Mouse (Mus musculus) forebrain, postnatal 0 days (tissue): ENCODE data around the gene Mrps35. TPM values are rescaled to one million over a fixed set of nuclear protein-coding genes. Genes with fewer than 3 reads are reported as not detected.

ENCODE experiments used
- ATAC-seq: fragments of 200-750 bp; cut with Nextera tagmentation; 2 replicates; pipeline ENCODE4 v1.8.0; 2017; ENCODE audit warnings: mild to moderate bottlenecking, moderate library complexity
- DNase-seq: peaks from one replicate; pipeline ENCODE4 v3.0.0-alpha.2; 2015
- H3K27ac ChIP-seq: fragments of 300-500 bp; sonication (generic); 2 replicates; pipeline ENCODE4 v1.5.1; 2014; ENCODE audit warnings: low read depth, mild to moderate bottlenecking, antibody characterized with exemption, low read length, moderate library complexity, mixed read lengths
- H3K27me3 ChIP-seq: fragments of 300-500 bp; sonication (generic); 2 replicates; pipeline ENCODE4 v1.6.1; 2014; ENCODE audit warnings: mild to moderate bottlenecking, low read length, mixed read lengths; ENCODE audit not compliant: insufficient read depth
- H3K36me3 ChIP-seq: fragments of 300-500 bp; sonication (generic); 2 replicates; pipeline ENCODE4 v1.6.1; 2014; ENCODE audit warnings: mild to moderate bottlenecking, moderate library complexity; ENCODE audit not compliant: insufficient read depth
- H3K4me1 ChIP-seq: fragments of 300-500 bp; sonication (generic); 2 replicates; pipeline ENCODE4 v1.6.1; 2014; ENCODE audit warnings: antibody characterized with exemption; ENCODE audit not compliant: insufficient read depth
- H3K4me2 ChIP-seq: fragments of 300-500 bp; sonication (generic); 2 replicates; pipeline ENCODE4 v1.6.1; 2014; ENCODE audit warnings: low read depth, mild to moderate bottlenecking, moderate library complexity
- H3K4me3 ChIP-seq: fragments of 300-500 bp; sonication (generic); 2 replicates; pipeline ENCODE4 v1.5.1; 2014; ENCODE audit warnings: low read depth, low read length, mixed read lengths
- H3K9ac ChIP-seq: fragments of 300-500 bp; sonication (generic); 2 replicates; pipeline ENCODE4 v1.6.1; 2014; ENCODE audit warnings: mild to moderate bottlenecking
- H3K9me3 ChIP-seq: fragments of 300-500 bp; sonication (generic); 2 replicates; pipeline ENCODE4 v1.6.1; 2016; ENCODE audit warnings: low read length
- CTCF ChIP-seq: sonication (generic); IDR thresholded peaks from 2 replicates; pipeline ENCODE4 v1.5.1; 2016; ENCODE audit warnings: antibody characterized with exemption, control low read depth, low read depth
- WGBS: fragments of 180-500 bp; shearing (Covaris S2); extraction: QIAGEN DNeasy Blood & Tissue Kit; methylation state at CpG from one replicate; pipeline ENCODE4 v1.1.7; 2014; 5-methylcytosine and 5-hydroxymethylcytosine counted together
- polyA plus RNA-seq: library from polyadenylated mRNA; unstranded; fragments of >200 nt; fragmentation: Nextera tagmentation; extraction: Ambion mirVana; gene quantifications from 2 replicates; pipeline ENCODE4 v1.2.1, GENCODE M21; 2015
- total RNA-seq: library from RNA; depleted of rRNA; stranded (reverse); fragments of >200 nt; gene quantifications from 2 replicates; pipeline ENCODE4 v1.2.3, GENCODE M21; 2014; rRNA removed

The Mrps35 gene
- 12.6 and 20.3 TPM in 2 replicates for total RNA-seq
- polyA plus RNA-seq: 82.6 and 83.2 TPM in 2 replicates

DNA sequence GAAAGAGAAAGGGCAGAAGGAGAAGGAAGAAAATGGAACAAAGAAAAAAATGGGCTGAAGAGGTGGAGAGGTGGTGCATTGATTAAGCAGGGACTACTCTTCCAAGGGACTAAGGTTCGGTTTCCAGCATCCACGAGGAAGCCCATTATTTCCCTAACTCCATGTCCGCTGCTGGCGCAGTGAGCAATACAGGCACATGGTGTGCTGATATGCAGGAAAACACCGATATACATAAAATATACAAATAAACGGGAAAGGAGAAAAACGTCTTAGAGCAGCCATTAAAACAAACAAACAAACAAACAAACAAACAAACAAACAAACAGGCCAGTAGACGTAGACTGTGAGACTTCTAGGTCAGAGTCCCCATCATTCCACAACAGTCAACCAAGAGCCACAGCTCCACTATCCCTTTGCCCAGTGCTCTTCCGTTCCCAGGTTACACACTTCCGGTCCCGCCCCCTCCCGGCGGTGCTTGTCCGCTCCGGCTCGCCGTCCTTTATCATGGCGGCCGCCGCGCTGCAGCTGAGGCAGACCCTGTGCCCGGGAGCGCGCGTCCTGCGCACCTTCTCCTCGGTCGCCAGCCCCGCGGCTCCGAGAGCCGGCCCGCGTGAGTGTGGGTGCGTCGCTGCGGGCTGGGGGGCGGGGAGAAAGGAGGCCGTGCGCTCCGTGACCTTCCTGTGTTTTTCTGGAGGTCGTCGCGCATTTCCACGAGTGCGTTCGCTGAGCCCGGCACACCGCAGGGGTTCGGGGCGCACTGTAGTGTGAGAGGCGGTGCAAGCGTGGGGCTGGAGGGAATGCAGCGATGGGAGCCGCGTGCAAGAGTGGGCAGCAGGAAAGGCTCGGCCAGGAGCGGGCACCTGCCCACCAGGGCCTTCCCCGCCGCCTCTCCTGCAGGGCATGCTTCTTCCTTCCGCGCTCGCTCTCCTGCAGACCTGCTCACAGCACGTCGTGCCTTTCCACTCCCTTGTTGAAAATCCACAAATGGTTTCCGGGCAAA is at the start of gene Mrps35:
Gene Mrps35 (plus strand): TSS at position 474 of the 1,000 bp plus-strand sequence.
- WGBS: 3% methylated on average over 62 of the region's 66 CpGs

DNA sequence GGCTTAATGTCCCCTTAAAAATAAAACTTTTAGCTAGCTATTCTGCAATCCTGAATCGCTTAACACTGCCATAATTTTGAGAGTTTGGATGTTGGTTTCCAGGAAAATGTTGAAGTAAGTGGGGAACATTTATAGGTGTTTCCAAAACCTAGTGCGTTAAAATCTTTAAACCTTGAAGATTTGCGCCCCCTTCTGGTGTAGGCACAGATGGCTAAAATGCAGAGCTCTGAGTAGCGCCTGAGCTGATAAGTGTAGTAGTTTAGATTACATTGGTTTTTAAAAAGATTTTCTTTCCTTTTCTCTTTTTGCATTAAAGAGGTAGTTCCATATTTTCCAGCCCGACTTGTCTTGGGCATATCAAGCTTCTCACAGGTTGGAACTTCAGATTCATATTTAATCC is 48.3 kb upstream of the Mrps35 start:
- WGBS: 41% methylated on average over 5 of the region's 5 CpGs
- no peaks in the 10 kb centered on the region for H3K27me3 ChIP-seq
- peak; percentile 81 for DNase-seq
- no peak overlapping the region for H3K27ac ChIP-seq
- H3K4me1 ChIP-seq: no peaks in the 10 kb centered on the region
- H3K9ac ChIP-seq: no peak overlapping the region
- TF ChIP-seq CTCF: peak; percentile 74
- no peak overlapping the region for H3K4me2 ChIP-seq
- 0 out of 2 replicates have a peak, but pooled peaks cover 3% of the 10 kb centered on the region for H3K36me3 ChIP-seq
- no peaks in the 10 kb centered on the region for H3K9me3 ChIP-seq
- H3K4me3 ChIP-seq: no peak overlapping the region
- peak; percentile 47; the same call in 1 of the 2 replicates for ATAC-seq

More for the DNA sequence above, at the start of gene Mrps35:
- Histone ChIP-seq H3K4me1 (peaks cover 9% of the 10 kb centered on the region), H3K9me3 (no peaks in the 10 kb centered on the region), H3K36me3 (peaks cover 11% of the 10 kb centered on the region), H3K4me3 (peak within 1 kb of the TSS; percentile 89), H3K4me2 (peak within 1 kb of the TSS; percentile 72), H3K27me3 (no peaks in the 10 kb centered on the region), H3K9ac (peak within 1 kb of the TSS; percentile 93), H3K27ac (peak within 1 kb of the TSS; percentile 89)
- peak; percentile 41 for TF ChIP-seq CTCF
- DNase-seq (peak; percentile 92), ATAC-seq (peak; percentile 100)

DNA sequence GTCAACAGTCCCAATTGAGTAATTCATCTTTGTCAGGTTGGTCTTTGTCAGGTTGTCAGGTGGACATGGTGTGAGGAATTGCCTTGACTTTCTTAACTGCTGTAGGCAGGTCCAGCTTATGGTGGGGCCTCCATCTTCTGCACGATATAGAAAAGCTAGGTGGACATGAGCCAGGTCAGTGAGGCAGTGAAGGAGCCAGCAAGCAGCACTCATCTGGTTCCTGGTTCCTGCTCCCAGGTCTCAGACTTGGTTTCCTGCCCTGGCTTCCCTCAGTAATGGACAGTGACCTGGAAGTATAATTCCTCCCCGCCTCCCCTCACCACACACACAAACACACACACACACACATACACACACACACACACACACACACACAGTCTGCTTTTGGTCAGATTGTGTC is 47.2 kb upstream of the Mrps35 start:
- Histone ChIP-seq H3K4me2 (no peak overlapping the region), H3K36me3 (0 out of 2 replicates have a peak, but pooled peaks cover 3% of the 10 kb centered on the region), H3K9ac (no peak overlapping the region), H3K4me3 (no peak overlapping the region), H3K27ac (no peak overlapping the region), H3K27me3 (no peaks in the 10 kb centered on the region), H3K4me1 (no peaks in the 10 kb centered on the region), H3K9me3 (no peaks in the 10 kb centered on the region)
- DNase-seq (no peak), ATAC-seq (no peak)
- WGBS: 95% methylated on average over 2 of the region's 2 CpGs
- TF ChIP-seq CTCF: no peak

DNA sequence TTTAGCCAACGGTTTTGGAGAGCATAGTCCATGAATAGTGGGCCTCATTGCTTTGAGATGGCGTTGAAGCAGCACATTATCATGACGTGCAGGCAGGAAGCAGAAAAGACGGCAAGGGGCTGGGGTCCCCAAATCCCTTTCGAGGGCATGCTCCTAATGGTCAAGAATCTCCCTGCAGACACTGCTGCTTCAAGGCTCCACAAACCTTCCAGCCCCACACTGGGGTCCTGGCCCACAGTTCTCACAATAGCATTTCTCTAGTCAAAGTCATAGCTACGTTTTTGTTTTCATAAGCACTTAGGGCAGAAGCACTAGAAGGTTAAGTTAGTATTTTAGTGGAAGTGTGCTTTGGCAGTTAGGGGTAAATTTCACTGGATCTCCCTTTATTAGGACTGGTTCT is 46.7 kb upstream of the Mrps35 start:
- Histone ChIP-seq H3K4me3 (no peak overlapping the region), H3K27ac (no peak overlapping the region), H3K9ac (no peak overlapping the region), H3K4me1 (no peaks in the 10 kb centered on the region), H3K4me2 (no peak overlapping the region), H3K36me3 (0 out of 2 replicates have a peak, but pooled peaks cover 3% of the 10 kb centered on the region), H3K27me3 (no peaks in the 10 kb centered on the region), H3K9me3 (no peaks in the 10 kb centered on the region)
- no peak for TF ChIP-seq CTCF
- WGBS: 83% methylated on average over 6 of the region's 6 CpGs
- no peak for ATAC-seq
- no peak for DNase-seq

DNA sequence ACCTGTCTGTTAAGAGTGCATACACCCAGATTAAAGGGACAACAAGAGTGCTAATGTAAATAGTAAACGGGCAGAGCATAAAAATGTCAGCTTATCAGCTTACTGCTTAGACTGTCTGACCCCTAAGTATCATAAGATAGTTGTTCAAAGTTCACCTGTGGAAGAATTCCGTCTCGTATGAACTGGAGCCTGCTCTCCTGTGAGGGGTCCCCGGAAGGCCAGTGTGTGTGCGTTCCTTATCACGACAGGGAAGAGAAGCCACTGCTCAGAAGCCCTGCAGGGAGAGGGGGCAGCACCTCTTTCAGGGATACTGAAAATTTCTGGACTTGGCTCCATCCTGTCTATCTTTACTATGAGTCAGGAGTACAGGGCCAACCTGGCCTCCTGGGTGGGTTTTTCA is 45.6 kb upstream of the Mrps35 start:
- Histone ChIP-seq H3K27ac (no peak overlapping the region), H3K4me1 (no peaks in the 10 kb centered on the region), H3K4me2 (no peak overlapping the region), H3K36me3 (0 out of 2 replicates have a peak, but pooled peaks cover 3% of the 10 kb centered on the region), H3K27me3 (no peaks in the 10 kb centered on the region), H3K9me3 (no peaks in the 10 kb centered on the region), H3K4me3 (no peak overlapping the region), H3K9ac (no peak overlapping the region)
- WGBS: 93% methylated on average over 6 of the region's 6 CpGs
- no peak for ATAC-seq
- DNase-seq: no peak
- no peak for TF ChIP-seq CTCF

DNA sequence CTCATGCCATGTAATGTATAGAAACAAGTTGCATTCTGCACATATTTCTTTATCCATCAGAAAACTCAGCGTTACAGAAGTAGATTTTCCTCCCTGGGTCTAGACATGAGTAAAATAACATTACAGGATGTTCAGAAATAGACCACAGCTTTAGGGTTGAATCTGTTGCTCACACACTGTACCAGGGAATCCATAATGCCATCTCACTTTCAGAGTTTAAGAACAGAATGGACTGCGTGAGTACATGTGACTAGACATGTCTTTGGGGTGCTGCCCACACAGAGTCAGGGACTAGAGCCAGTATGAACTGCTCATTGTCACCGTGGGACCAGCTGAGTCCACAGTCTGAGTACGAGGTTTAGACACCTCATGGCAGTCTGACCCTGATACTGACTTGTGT is 43.9 kb upstream of the Mrps35 start:
- 0 out of 2 replicates have a peak, but pooled peaks cover 3% of the 10 kb centered on the region for H3K36me3 ChIP-seq
- no peak overlapping the region for H3K9ac ChIP-seq
- WGBS: 91% methylated on average over 4 of the region's 4 CpGs

DNA sequence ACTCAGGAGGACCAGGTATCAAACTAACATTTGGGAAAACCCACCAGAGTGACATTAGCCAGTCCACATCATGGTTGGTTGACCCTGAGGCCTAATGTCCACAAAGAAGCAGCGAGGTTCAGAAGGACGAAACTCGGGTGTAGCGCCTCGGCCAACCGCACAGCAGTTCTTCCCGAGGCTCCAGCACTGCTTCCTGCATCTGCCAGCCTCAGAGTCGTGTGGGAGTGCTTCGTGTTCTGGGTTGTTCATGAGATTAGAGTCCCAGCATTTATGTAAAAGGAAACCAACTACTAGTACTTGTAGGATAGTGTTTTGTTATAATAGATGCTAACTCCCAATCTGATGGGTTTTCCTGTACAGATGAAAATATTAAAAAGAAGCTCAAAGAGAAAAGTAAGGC is 43.3 kb upstream of the Mrps35 start:
- Histone ChIP-seq H3K9ac (no peak overlapping the region), H3K36me3 (0 out of 2 replicates have a peak, but pooled peaks cover 3% of the 10 kb centered on the region), H3K27ac (no peak overlapping the region), H3K4me2 (no peak overlapping the region), H3K4me1 (no peaks in the 10 kb centered on the region), H3K27me3 (no peaks in the 10 kb centered on the region), H3K9me3 (no peaks in the 10 kb centered on the region), H3K4me3 (no peak overlapping the region)
- no peak for ATAC-seq
- TF ChIP-seq CTCF: no peak
- WGBS: 88% methylated on average over 9 of the region's 9 CpGs
- DNase-seq: no peak

More for the DNA sequence above, 43.9 kb upstream of the Mrps35 start:
- no peaks in the 10 kb centered on the region for H3K27me3 ChIP-seq
- no peak overlapping the region for H3K4me3 ChIP-seq
- H3K9me3 ChIP-seq: no peaks in the 10 kb centered on the region
- ATAC-seq (no peak), DNase-seq (no peak)
- H3K27ac ChIP-seq: no peak overlapping the region
- H3K4me2 ChIP-seq: no peak overlapping the region
- TF ChIP-seq CTCF: no peak
- H3K4me1 ChIP-seq: no peaks in the 10 kb centered on the region
